Mouse (Mus musculus) brain, embryonic 14.5 days (tissue): ENCODE data around the gene Wwox.

Experiments used
- CTCF ChIP-seq: fragments of 200-500 bp; IDR thresholded peaks from 2 replicates; pipeline ENCODE4 v1.5.1; 2012; ENCODE audit warnings: inconsistent platforms, mild to moderate bottlenecking, moderate library complexity, borderline replicate concordance; ENCODE audit not compliant: insufficient read depth, insufficient read length; ENCODE audit errors: extremely low read depth
- POLR2A ChIP-seq: fragments of 200-500 bp; IDR thresholded peaks from 2 replicates; pipeline ENCODE4 v1.6.1; 2012; ENCODE audit warnings: mild to moderate bottlenecking, inconsistent platforms, borderline replicate concordance; ENCODE audit not compliant: poor library complexity, insufficient read depth, insufficient read length, severe bottlenecking; ENCODE audit errors: extremely low read depth

DNA sequence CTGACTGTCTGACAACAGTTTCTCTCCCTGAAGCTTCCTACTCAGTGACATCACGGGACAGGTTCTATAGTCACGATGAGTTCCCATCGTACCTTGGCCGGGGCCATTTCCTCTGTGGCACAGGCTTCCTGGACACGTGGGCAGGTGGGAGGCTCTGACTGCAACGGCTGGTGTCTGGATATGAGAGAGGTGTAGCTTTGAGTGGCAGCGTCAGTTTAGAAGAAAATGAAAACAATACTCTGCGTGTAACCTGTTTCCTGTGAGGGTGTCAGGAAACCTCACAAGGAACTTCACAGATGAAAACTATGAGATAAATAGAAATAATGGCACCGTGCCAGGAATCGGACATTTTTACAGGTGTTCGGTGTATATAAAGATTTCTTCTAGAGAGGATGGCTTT, 750.4 kb downstream of the Wwox start:
- TF ChIP-seq POLR2A (no peak), CTCF (no peak)
